Mouse (Mus musculus): ENCODE measurements around the gene Olfr203.
"Not testable (repeated sequence)": the region's sequence is repeated elsewhere in the genome, so short reads cannot be mapped to it uniquely, and the experiment has no call there.

- not testable (repeated sequence) for TF ChIP-seq CTCF (IDR thresholded peaks at IDR 0.05; ENCODE audit: low read depth, low read length); POLR2A (IDR thresholded peaks at IDR 0.05; ENCODE audit: borderline replicate concordance, low read depth, low read length)
Measured at GRCm38 (mm10) chr16:59323262-59323661, 24.6 kb downstream of the Olfr203 start.
